Mouse (Mus musculus) MEL (cell line): ENCODE measurements around the gene Adcy3.

Experiments
- BHLHE40 ChIP-seq: IDR thresholded peaks from 2 replicates; pipeline ENCODE4 v1.6.1; 2012; ENCODE audit warnings: low read depth, mild to moderate bottlenecking, inconsistent platforms, low read length, improper control_type of control experiment, borderline replicate concordance
- CTCF ChIP-seq, 3 experiments: IDR thresholded peaks in 2 of 3; conservative IDR thresholded peaks in 1 of 3; 2 replicates each; pipeline ENCODE4 v1.5.1; 2011 to 2012; ENCODE audit warnings: low read length in 3 of 3, low read depth in 2 of 3, mild to moderate bottlenecking in 2 of 3, improper control_type of control experiment in 1 of 3, inconsistent platforms in 1 of 3, mixed read lengths in 1 of 3, moderate library complexity in 1 of 3; ENCODE audit not compliant: control insufficient read depth in 1 of 3, insufficient read depth in 1 of 3, poor library complexity in 1 of 3, severe bottlenecking in 1 of 3
- EP300 ChIP-seq, 2 experiments: IDR thresholded peaks; 2 replicates each; pipeline ENCODE4 v1.6.1; 2011; ENCODE audit warnings: improper control_type of control experiment in 2 of 2, low read length in 2 of 2, low read depth in 1 of 2, mild to moderate bottlenecking in 1 of 2
- MXI1 ChIP-seq: IDR thresholded peaks from 2 replicates; pipeline ENCODE4 v1.6.1; 2011; ENCODE audit warnings: mild to moderate bottlenecking, low read depth, low read length, improper control_type of control experiment
- POLR2A ChIP-seq, 2 experiments: IDR thresholded peaks; 2 replicates each; pipeline ENCODE4 v1.6.1; 2011 to 2012; ENCODE audit warnings: low read length in 2 of 2, mild to moderate bottlenecking in 2 of 2, control low read depth in 1 of 2, improper control_type of control experiment in 1 of 2, low read depth in 1 of 2, moderate library complexity in 1 of 2; ENCODE audit not compliant: control insufficient read depth in 1 of 2, insufficient read depth in 1 of 2, poor library complexity in 1 of 2

DNA sequence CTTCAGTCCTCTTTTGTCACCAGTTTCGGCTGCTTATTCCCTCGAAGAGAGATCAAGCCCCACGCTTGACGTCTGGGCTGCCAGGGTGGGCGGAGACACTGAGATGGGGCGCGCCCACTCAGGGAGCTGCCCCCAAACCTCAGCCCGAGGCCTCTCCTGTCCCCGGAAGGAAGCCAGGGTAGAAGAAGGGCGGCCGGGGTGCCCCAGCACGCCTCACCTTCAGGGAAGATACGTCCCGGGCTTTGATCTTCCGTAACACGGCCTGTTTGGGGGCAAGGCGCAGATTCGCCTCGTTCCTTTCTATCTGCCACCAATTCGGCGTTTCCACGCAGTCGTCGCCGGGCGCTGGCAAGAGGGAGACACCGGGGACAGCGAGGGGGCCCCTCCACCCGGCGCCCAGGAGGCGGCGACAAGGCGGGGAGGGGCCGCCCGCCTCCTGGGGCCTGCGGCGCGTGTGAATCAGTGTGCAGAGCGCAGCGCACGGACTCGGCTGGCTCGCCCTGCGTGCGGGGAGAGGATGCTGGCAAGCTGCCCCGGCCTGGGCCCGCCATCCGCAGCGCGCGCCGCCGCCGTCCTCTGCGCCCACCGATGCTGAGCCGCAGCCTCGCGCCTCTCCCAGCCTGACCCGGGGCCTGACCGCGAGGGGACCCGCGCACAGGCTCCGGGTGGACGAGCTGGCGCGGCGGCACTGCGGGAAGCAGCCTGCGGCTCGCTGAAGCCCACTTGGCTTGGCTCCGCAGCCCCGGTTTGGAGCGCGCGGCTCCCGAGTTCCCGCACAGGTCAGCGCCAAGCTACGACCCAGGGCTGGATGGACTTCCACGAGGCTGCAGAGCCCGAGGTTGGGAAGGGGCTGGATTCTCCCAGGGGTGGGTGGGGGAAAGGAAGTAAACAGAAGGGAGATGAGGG, at the start of gene Adcy3:
- TF ChIP-seq POLR2A (IDR thresholded peaks at IDR 0.05; ENCODE audit: control insufficient read depth in 1 of 2, insufficient read depth in 1 of 2, low read depth in 1 of 2, low read length in 2 of 2, poor library complexity in 1 of 2) = no peak
- no peak for TF ChIP-seq CTCF (IDR thresholded peaks at IDR 0.05 in 2 of 3, conservative IDR thresholded peaks at IDR 0.05 in 1 of 3; ENCODE audit: control insufficient read depth in 1 of 3, insufficient read depth in 1 of 3, low read depth in 2 of 3, low read length in 3 of 3, poor library complexity in 1 of 3, severe bottlenecking in 1 of 3)
- no peak for TF ChIP-seq EP300 (IDR thresholded peaks at IDR 0.05; ENCODE audit: low read depth in 1 of 2, low read length in 2 of 2)
- no peak for TF ChIP-seq MXI1
- no peak for TF ChIP-seq BHLHE40
